Mouse (Mus musculus): ENCODE results near the gene Chd4.
"Not testable (repeated sequence)": the region's sequence is repeated elsewhere in the genome, so short reads cannot be mapped to it uniquely, and the experiment has no call there.

The Chd4 gene

GRCm38 (mm10) chr6:125095391-125096278 is at the start of gene Chd4:
Gene Chd4, plus strand, starts transcription at chr6:125095981.
- DNase-seq (ENCODE audit: low spot score): peak; percentile 93

GRCm38 (mm10) chr6:125046691-125047090 is 49.1 kb upstream of the Chd4 start:
- DNase-seq (ENCODE audit: low spot score): peak; percentile 71

GRCm38 (mm10) chr6:125049678-125050077 is 46.1 kb upstream of the Chd4 start, which contains the start of gene Acrbp:
Gene Acrbp, plus strand, starts transcription at chr6:125049689.
- peak; percentile 65 for DNase-seq (ENCODE audit: low spot score)

GRCm38 (mm10) chr6:125051237-125051636 is 44.5 kb upstream of the Chd4 start:
- no peak for DNase-seq (ENCODE audit: low spot score)

GRCm38 (mm10) chr6:125061493-125061892 is 34.3 kb upstream of the Chd4 start:
- DNase-seq (ENCODE audit: low spot score): no peak

GRCm38 (mm10) chr6:125062511-125062910 is 33.3 kb upstream of the Chd4 start:
- DNase-seq (ENCODE audit: low spot score): no peak

- no peak for DNase-seq (ENCODE audit: low spot score)
These were observed 31.9 kb upstream of the Chd4 start for GRCm38 (mm10) chr6:125063906-125064305.

- DNase-seq (ENCODE audit: low spot score): not testable (repeated sequence)
These were observed 30.6 kb upstream of the Chd4 start for GRCm38 (mm10) chr6:125065223-125065622.

GRCm38 (mm10) chr6:125067571-125067995 is 28.2 kb upstream of the Chd4 start, which contains the start of gene Lpar5:
Gene Lpar5, plus strand, starts transcription at chr6:125067920.
- DNase-seq (ENCODE audit: low spot score): no peak

GRCm38 (mm10) chr6:125071170-125071895 is 24.4 kb upstream of the Chd4 start:
- no peak for DNase-seq (ENCODE audit: low spot score)

GRCm38 (mm10) chr6:125071896-125072279 is 23.9 kb upstream of the Chd4 start:
- no peak for DNase-seq (ENCODE audit: low spot score)

- DNase-seq (ENCODE audit: low spot score): no peak
These were observed 22.0 kb upstream of the Chd4 start for GRCm38 (mm10) chr6:125073825-125074224.

- DNase-seq (ENCODE audit: low spot score): no peak
These were observed 14.4 kb upstream of the Chd4 start for GRCm38 (mm10) chr6:125081394-125081793.

GRCm38 (mm10) chr6:125081797-125082560 is 13.8 kb upstream of the Chd4 start:
- peak; percentile 89 for DNase-seq (ENCODE audit: low spot score)

GRCm38 (mm10) chr6:125082801-125083386 is 12.9 kb upstream of the Chd4 start:
- DNase-seq (ENCODE audit: low spot score): peak; percentile 1

- DNase-seq (ENCODE audit: low spot score): peak; percentile 67
These were observed 11.4 kb upstream of the Chd4 start for GRCm38 (mm10) chr6:125084424-125084823.

- no peak for DNase-seq (ENCODE audit: low spot score)
These were observed 7.8 kb upstream of the Chd4 start for GRCm38 (mm10) chr6:125087937-125088336.

GRCm38 (mm10) chr6:125088561-125089321 is 7.0 kb upstream of the Chd4 start:
- DNase-seq (ENCODE audit: low spot score): peak; percentile 89

GRCm38 (mm10) chr6:125089521-125090321 is 6.1 kb upstream of the Chd4 start:
- peak; percentile 79 for DNase-seq (ENCODE audit: low spot score)

Data from yolk sac, embryonic 10.5 days (tissue).